Mouse (Mus musculus) heart, embryonic 11.5 days (tissue): ENCODE data around the gene Incenp. TPM values are rescaled to one million over a fixed set of nuclear protein-coding genes. Genes with fewer than 3 reads are reported as not detected.

Source experiments
- ATAC-seq: fragments of 200-750 bp; cut with Nextera tagmentation; replicated peaks from 2 replicates; pipeline ENCODE4 v1.8.0; 2017; ENCODE audit warnings: moderate library complexity; ENCODE audit not compliant: insufficient number of reproducible peaks, low FRiP score, low TSS enrichment
- H3K27ac ChIP-seq: fragments of 300-500 bp; sonication (generic); 2 replicates; pipeline ENCODE4 v1.5.1; 2014; ENCODE audit warnings: mild to moderate bottlenecking, low read depth, low read length
- H3K27me3 ChIP-seq: fragments of 300-500 bp; sonication (generic); 2 replicates; pipeline ENCODE4 v1.6.1; 2014; ENCODE audit warnings: mild to moderate bottlenecking, low read length, mixed read lengths; ENCODE audit not compliant: control insufficient read depth, insufficient read depth
- H3K36me3 ChIP-seq: fragments of 300-500 bp; sonication (generic); 2 replicates; pipeline ENCODE4 v1.6.1; 2014; ENCODE audit warnings: mild to moderate bottlenecking, low read length, moderate library complexity, mixed read lengths; ENCODE audit not compliant: control insufficient read depth, insufficient read depth
- H3K4me1 ChIP-seq: fragments of 300-500 bp; sonication (generic); 2 replicates; pipeline ENCODE4 v1.6.1; 2014; ENCODE audit warnings: low read length; ENCODE audit not compliant: control insufficient read depth, insufficient read depth
- H3K4me2 ChIP-seq: fragments of 300-500 bp; sonication (generic); 2 replicates; pipeline ENCODE4 v1.6.1; 2014; ENCODE audit warnings: mild to moderate bottlenecking, moderate library complexity
- H3K4me3 ChIP-seq: fragments of 300-500 bp; sonication (generic); 2 replicates; pipeline ENCODE4 v1.5.1; 2014; ENCODE audit warnings: low read depth, low read length
- H3K9ac ChIP-seq: fragments of 300-500 bp; sonication (generic); 2 replicates; pipeline ENCODE4 v1.6.1; 2014; ENCODE audit warnings: mild to moderate bottlenecking, low read depth, low read length, moderate library complexity
- H3K9me3 ChIP-seq: fragments of 300-500 bp; sonication (generic); replicated peaks from 2 replicates; pipeline ENCODE4 v1.6.1; 2016; ENCODE audit warnings: low read length; ENCODE audit not compliant: control insufficient read depth
- WGBS: fragments of 180-500 bp; shearing (Covaris S2); extraction: QIAGEN DNeasy Blood & Tissue Kit; methylation state at CpG from one replicate; pipeline ENCODE4 v1.1.7; 2014; ENCODE audit not compliant: insufficient replicate concordance; 5-methylcytosine and 5-hydroxymethylcytosine counted together
- polyA plus RNA-seq: library from polyadenylated mRNA; unstranded; fragments of >200 nt; fragmentation: Nextera tagmentation; extraction: Ambion mirVana; gene quantifications from 2 replicates; pipeline ENCODE4 v1.2.1, GENCODE M21; 2014

Gene Incenp
- polyA plus RNA-seq, 1 experiment from 2014 or later, result 62.6 TPM

- Histone ChIP-seq H3K4me2 (no peak overlapping the region), H3K27me3 (no peaks in the 10 kb centered on the region), H3K9me3 (no peaks in the 10 kb centered on the region), H3K27ac (no peak overlapping the region), H3K9ac (no peak overlapping the region), H3K4me3 (no peak overlapping the region), H3K4me1 (peaks cover 13% of the 10 kb centered on the region), H3K36me3 (no peaks in the 10 kb centered on the region)
- no peak for ATAC-seq
These were observed 23.7 kb upstream of the Incenp start for GRCm38 (mm10) chr19:9923048-9923447.

GRCm38 (mm10) chr19:9922228-9922627 is 22.9 kb upstream of the Incenp start:
- Histone ChIP-seq H3K4me2 (no peak overlapping the region), H3K27me3 (no peaks in the 10 kb centered on the region), H3K27ac (no peak overlapping the region), H3K4me3 (no peak overlapping the region), H3K36me3 (no peaks in the 10 kb centered on the region), H3K9me3 (no peaks in the 10 kb centered on the region), H3K9ac (no peak overlapping the region), H3K4me1 (peaks cover 13% of the 10 kb centered on the region)
- ATAC-seq, result no peak
- 27% methylated on average over 2 of the region's 2 CpGs for WGBS

- Histone ChIP-seq H3K36me3 (no peaks in the 10 kb centered on the region), H3K27ac (no peak overlapping the region), H3K9ac (no peak overlapping the region), H3K9me3 (no peaks in the 10 kb centered on the region), H3K4me3 (no peak overlapping the region), H3K4me2 (no peak overlapping the region), H3K4me1 (peaks cover 13% of the 10 kb centered on the region), H3K27me3 (no peaks in the 10 kb centered on the region)
- ATAC-seq, result no peak
- WGBS, result 48% methylated on average over 13 of the region's 13 CpGs
These were observed 21.8 kb upstream of the Incenp start for GRCm38 (mm10) chr19:9920835-9921784.

- H3K27ac ChIP-seq, result no peak overlapping the region
- 50% methylated on average over 9 of the region's 9 CpGs for WGBS
- H3K9ac ChIP-seq, result no peak overlapping the region
- peaks cover 13% of the 10 kb centered on the region for H3K4me1 ChIP-seq
- no peaks in the 10 kb centered on the region for H3K9me3 ChIP-seq
- no peak overlapping the region for H3K4me3 ChIP-seq
- H3K4me2 ChIP-seq, result no peak overlapping the region
- H3K27me3 ChIP-seq, result no peaks in the 10 kb centered on the region
- H3K36me3 ChIP-seq, result no peaks in the 10 kb centered on the region
- no peak for ATAC-seq
These were observed 19.0 kb upstream of the Incenp start for GRCm38 (mm10) chr19:9918176-9918861.

GRCm38 (mm10) chr19:9917727-9918126 is 18.4 kb upstream of the Incenp start:
- Histone ChIP-seq H3K4me3 (no peak overlapping the region), H3K27ac (no peak overlapping the region), H3K9ac (no peak overlapping the region), H3K9me3 (no peaks in the 10 kb centered on the region), H3K4me2 (no peak overlapping the region), H3K36me3 (no peaks in the 10 kb centered on the region), H3K4me1 (peaks cover 13% of the 10 kb centered on the region), H3K27me3 (no peaks in the 10 kb centered on the region)
- 60% methylated on average over 4 of the region's 4 CpGs for WGBS
- no peak for ATAC-seq

GRCm38 (mm10) chr19:9915935-9916334 is 16.6 kb upstream of the Incenp start:
- Histone ChIP-seq H3K36me3 (no peaks in the 10 kb centered on the region), H3K4me1 (no peaks in the 10 kb centered on the region), H3K27me3 (no peaks in the 10 kb centered on the region), H3K27ac (no peak overlapping the region), H3K9me3 (no peaks in the 10 kb centered on the region), H3K4me3 (no peak overlapping the region), H3K4me2 (no peak overlapping the region), H3K9ac (no peak overlapping the region)
- WGBS, result 0% methylated on average over 1 of the region's 1 CpGs
- no peak for ATAC-seq

- H3K9ac ChIP-seq, result no peak overlapping the region
- no peak for ATAC-seq
- H3K4me1 ChIP-seq, result no peaks in the 10 kb centered on the region
- no peak overlapping the region for H3K27ac ChIP-seq
- no peak overlapping the region for H3K4me3 ChIP-seq
- 75% methylated on average over 3 of the region's 3 CpGs for WGBS
- no peaks in the 10 kb centered on the region for H3K27me3 ChIP-seq
- H3K9me3 ChIP-seq, result no peaks in the 10 kb centered on the region
- H3K4me2 ChIP-seq, result no peak overlapping the region
- no peaks in the 10 kb centered on the region for H3K36me3 ChIP-seq
These were observed 15.0 kb upstream of the Incenp start for GRCm38 (mm10) chr19:9914346-9914745.

- Histone ChIP-seq H3K36me3 (no peaks in the 10 kb centered on the region), H3K9me3 (no peaks in the 10 kb centered on the region), H3K4me1 (no peaks in the 10 kb centered on the region), H3K4me3 (no peak overlapping the region), H3K27ac (no peak overlapping the region), H3K4me2 (no peak overlapping the region), H3K27me3 (no peaks in the 10 kb centered on the region), H3K9ac (no peak overlapping the region)
- 76% methylated on average over 5 of the region's 5 CpGs for WGBS
- no peak for ATAC-seq
These were observed 14.4 kb upstream of the Incenp start for GRCm38 (mm10) chr19:9913784-9914183.
